Mouse (Mus musculus) kidney, adult 2 months (tissue): ENCODE measurements around the gene Olfr1425.

Source experiments
- CTCF ChIP-seq: fragments of 200-500 bp; conservative IDR thresholded peaks from 2 replicates; pipeline ENCODE4 v1.5.1; 2011; ENCODE audit warnings: low read depth, mild to moderate bottlenecking, control low read depth, low read length, moderate library complexity, mixed read lengths; ENCODE audit not compliant: insufficient read depth, insufficient read length
- POLR2A ChIP-seq: fragments of 200-500 bp; IDR thresholded peaks from one replicate; pipeline ENCODE4 v1.6.1; 2011; ENCODE audit warnings: low read depth, low read length, control low read depth

- no peak for TF ChIP-seq CTCF
- TF ChIP-seq POLR2A, result no peak
These were observed 25.7 kb upstream of the Olfr1425 start, which contains the start of gene Olfr1427 for GRCm38 (mm10) chr19:12103234-12103633.
